Mouse (Mus musculus): Measurements from ENCODE around the gene Zfp113.
A peak's percentile ranks its signal among the peaks of the same experiment; 100 is the strongest.
"Not testable (repeated sequence)": the region's sequence is repeated elsewhere in the genome, so short reads cannot be mapped to it uniquely, and the experiment has no call there.

Zfp113 gene

DNA sequence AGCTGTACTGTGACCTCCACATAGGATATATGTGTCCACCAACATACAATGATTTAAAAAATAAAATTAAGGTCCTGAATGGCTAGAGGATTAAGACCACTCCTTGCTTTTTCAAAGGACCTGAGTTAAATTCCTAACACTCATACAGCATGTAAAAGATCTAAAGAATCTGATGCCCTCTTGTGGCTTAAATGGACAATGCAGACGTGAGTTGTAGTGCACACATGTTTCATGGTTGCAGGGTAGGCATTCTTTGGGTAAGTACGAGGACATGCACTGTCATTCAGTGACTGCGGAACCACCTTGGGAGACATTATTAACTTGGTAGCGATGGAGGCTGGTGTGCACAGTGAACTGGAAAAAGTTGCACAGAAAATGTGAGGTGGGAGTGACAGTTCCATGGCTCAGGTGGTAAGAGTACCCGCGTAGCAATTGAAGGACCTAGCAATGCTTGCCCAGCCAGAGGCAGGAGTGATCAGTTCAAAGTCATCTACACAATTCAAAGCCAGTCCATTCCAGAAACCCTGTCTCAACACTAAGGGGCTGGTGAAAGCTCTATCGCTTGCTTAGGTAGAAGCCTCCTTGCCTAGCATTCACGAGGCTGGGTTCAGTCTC, 17.5 kb downstream of the Zfp113 start:
- peak; percentile 29 for DNase-seq (ENCODE audit: inconsistent ontology term)

- no peak for DNase-seq (ENCODE audit: inconsistent ontology term)
These were observed 18.3 kb downstream of the Zfp113 start for GRCm38 (mm10) chr5:138137257-138137656.

DNA sequence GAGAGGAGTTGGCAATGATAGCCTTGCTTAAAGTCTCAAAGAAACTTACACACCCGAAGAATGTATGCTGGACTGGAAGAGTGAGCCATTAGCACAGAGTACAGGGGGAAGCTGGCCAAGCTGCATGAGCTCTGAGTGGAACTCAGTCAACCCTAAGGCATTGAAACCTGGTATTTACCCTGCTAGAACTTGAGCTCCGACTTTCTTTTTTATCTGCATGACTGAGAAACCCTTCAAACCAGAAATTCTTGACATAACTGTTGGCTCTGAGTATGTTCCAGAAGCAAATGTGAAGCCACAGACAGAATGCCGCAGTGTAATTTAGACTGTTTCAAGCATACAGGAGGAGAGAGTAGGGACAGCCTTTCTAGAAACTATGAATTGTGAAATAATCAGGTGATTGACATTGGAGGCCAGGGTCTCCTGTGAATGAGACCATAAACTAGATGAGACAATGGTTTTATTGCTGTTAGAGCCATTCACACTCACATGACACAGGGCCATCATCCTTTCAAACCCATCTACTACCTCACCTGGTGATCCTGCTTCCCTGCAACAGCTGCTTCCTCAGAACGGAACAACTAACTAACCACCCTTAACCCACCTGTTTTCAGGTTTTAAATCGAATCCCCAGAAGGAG, 23.0 kb downstream of the Zfp113 start:
- DNase-seq (ENCODE audit: inconsistent ontology term) = peak; percentile 61

DNA sequence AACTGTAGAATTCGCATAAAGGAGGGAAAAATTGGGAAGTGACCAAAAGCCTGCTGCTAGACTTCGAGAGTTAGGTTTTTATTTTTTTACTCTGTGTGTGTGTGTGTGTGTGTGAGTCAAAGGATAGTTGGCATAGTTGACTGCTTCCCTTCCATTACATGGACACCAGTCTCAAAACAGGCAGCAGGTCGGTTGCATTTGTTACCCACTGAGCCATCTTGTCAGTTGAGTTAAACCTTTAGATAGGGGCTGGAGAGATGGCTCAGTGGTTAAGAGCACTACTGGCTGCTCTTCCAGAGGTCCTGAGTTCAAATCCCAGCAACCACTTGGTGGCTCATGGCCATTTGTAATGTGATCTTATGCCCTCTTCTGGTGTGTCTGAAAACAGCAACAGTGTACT, 37.5 kb downstream of the Zfp113 start:
- no peak for DNase-seq (ENCODE audit: inconsistent ontology term)

DNA sequence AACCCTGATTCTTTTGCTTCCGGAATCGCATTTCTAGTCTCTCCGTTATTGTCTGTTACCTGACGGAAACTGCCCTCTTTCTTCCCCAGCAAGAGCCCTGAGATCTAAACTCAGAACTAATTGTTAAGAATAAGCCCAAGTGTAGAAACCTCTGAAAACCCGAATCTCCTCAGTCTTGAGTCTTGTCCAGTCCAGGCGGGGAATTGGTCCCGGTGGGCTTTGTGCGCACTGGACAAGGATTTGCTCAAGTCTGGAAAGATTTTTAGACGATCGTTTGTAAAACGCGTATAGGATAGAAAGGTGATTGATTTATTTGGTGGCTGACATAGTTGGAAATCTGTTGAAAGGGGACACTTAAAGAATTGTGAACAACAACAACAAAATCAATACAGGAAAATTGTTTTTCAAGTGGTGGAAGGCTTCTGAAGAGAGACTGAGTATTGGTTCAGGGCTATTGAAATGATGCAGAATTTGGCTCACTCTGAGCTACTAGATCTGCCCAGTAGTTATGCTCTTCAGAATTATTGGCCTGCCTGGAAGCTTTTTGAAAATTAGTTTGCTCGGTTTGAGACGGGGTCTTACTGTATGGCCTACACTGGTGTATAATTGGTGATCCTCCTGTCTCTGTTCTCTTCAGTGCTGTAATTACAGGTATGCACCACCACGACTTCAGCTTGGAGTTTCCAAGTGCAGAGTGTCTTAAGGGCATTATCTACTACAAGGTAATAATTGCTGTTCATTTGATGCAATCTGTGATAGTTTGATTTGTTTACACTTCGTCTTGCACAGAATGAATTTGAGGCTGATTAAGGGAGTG, 38.1 kb downstream of the Zfp113 start:
- DNase-seq (ENCODE audit: inconsistent ontology term) = no peak

DNA sequence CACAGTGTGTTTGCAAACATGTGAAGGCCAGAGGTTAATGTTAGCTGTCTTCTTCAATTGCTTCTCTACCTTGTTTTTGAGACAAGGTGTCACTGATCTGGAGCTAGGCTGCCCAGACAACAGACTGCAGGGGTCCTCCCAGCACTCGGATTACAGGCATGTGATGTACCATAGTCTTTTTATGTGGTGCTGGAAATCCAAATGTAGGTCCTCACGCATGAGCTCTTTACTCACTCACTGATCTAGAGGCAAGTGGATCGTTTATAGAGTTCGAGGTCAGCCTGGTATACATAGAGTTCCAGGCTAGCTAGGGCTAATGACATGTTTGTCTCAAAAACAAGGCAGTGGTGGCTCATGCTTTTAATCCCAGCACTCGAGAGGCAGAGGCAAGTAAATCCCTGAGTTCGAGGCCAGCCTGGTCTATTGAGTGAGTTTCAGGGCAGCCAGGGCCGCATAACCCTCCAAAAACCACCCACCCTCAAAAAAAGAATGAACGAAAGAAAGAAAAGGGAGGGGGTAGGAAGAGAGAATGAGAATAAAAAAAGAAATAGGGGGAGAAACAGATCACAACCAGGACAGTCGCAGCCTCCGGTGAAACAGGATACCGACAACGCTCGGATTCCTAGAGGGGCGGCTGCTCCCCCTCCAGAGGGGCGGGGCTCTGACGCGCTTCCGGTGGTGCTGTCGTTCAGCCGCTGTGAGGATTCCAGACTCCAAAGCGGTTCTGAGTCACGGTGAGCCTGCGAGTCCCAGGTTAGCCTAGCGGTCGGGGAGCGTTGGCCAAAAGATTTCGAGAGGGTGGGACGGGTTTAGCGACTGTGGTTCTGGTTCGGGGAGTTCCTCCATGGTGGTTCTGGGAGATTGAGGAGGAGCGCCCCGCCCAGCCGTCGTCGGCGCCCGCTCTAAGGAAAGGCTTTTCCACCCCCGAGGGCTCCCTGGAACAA, 39.0 kb downstream of the Zfp113 start, which contains the start of gene Zscan21:
Gene Zscan21 (plus strand): TSS at position 649 of the 944 bp plus-strand sequence.
- peak; percentile 97 for DNase-seq (ENCODE audit: inconsistent ontology term)

- DNase-seq (ENCODE audit: inconsistent ontology term) = not testable (repeated sequence)
These were observed 45.6 kb downstream of the Zfp113 start for GRCm38 (mm10) chr5:138109847-138110396.

GRCm38 (mm10) chr5:138107130-138107529, 48.4 kb downstream of the Zfp113 start:
- DNase-seq (ENCODE audit: inconsistent ontology term) = no peak

DNA sequence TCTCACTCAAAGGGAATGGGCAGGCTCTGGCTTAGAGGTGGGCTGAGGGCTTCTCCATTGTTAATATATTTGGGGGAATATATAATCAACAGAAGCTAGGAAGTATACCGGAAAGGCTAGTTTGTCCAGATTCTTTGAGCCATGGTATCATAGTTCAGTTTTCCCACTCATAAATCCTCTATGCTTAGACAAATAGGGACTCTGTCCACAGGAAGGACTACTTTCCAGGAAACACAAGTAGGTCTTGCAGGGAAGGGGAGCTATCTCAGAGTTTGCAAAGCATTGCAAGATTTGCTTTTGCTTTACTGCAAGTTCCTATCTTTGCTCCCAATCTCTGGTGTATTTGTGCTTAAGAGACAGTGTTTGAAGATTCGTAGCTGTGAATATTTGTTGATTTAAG, 50.6 kb downstream of the Zfp113 start:
- DNase-seq (ENCODE audit: inconsistent ontology term) = no peak

DNA sequence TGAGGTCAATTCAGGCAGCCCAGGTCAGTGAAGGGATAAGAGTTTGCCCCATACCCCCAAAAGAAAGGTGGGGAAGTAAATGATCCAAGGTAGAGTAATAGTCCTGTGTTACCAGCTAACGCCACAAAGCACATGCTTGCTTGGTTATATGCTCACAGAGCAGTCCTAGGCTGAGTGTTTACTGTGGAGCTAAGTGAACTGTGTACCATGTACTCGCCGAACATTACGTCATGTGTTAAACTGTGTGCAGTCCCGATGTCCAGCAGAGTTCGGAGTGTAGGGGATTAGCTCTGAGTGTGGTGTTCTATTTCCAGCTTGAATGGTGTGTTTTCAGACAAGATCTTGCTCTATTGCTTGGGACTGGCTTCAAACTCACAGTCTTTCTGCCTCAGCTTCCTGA, 61.1 kb downstream of the Zfp113 start:
- no peak for DNase-seq (ENCODE audit: inconsistent ontology term)

GRCm38 (mm10) chr5:138092771-138093170, 62.8 kb downstream of the Zfp113 start:
- no peak for DNase-seq (ENCODE audit: inconsistent ontology term)

DNA sequence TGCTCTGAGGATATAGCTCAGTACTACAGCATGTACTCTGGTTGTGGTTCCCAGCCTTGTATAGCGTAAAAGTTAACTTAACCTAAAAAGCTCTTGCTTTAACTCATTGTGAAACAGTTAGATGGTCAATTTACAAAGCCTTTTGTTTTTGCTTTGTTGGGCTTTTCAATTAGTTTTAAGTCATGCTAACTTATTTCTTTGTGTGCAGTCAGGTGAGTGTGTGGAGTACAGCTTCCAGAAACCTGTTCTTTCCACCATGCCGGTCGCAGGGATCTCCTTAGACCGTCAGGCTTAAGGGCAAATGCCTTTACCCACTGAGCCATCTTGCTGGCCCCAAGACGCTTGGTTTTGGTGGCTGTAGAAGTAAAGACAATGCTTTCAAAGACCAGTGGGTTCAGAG, 64.8 kb downstream of the Zfp113 start:
- DNase-seq (ENCODE audit: inconsistent ontology term) = no peak

- no peak for DNase-seq (ENCODE audit: inconsistent ontology term)
These were observed 65.3 kb downstream of the Zfp113 start for GRCm38 (mm10) chr5:138090271-138090670.
